Mouse (Mus musculus) cortical plate, adult 2 months (tissue): Measurements from ENCODE around the gene Cilp.

Experiments used
- CTCF ChIP-seq: fragments of 200-500 bp; IDR thresholded peaks from 2 replicates; pipeline ENCODE4 v1.5.1; 2011; ENCODE audit warnings: mild to moderate bottlenecking, control low read depth, low read length; ENCODE audit not compliant: insufficient read depth; ENCODE audit errors: extremely low read depth
- POLR2A ChIP-seq: fragments of 200-500 bp; IDR thresholded peaks from 2 replicates; pipeline ENCODE4 v1.6.1; 2011; ENCODE audit warnings: mild to moderate bottlenecking, low read length, control low read depth; ENCODE audit not compliant: insufficient read depth; ENCODE audit errors: extremely low read depth

DNA sequence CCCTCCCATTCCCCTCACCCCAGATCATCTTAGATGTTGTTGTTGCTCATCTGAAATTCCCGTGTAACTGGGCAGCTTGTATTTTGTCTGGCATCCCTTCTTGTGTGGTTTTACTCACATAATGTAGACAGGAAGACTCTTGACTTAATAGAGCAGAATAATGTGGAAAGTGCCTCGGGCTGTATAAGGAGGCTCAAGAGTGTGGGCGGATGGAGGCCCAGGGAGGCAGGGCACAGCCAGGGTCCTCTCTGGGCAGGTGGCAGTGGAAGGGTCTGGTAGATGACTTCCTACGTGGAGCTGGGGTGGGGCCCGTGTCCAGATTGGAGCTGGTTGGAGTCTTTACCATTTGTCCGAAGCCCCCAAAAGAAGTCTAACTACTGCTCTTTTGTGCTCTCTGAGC, 41.1 kb upstream of the Cilp start:
- TF ChIP-seq CTCF (no peak), POLR2A (no peak)
